Mouse (Mus musculus): ENCODE results near the gene Lix1. TPM values are rescaled to one million over a fixed set of nuclear protein-coding genes. Genes with fewer than 3 reads are reported as not detected.

The Lix1 gene
- polyA plus RNA-seq, 1 experiment from 2014 or later = 10.2 TPM

DNA sequence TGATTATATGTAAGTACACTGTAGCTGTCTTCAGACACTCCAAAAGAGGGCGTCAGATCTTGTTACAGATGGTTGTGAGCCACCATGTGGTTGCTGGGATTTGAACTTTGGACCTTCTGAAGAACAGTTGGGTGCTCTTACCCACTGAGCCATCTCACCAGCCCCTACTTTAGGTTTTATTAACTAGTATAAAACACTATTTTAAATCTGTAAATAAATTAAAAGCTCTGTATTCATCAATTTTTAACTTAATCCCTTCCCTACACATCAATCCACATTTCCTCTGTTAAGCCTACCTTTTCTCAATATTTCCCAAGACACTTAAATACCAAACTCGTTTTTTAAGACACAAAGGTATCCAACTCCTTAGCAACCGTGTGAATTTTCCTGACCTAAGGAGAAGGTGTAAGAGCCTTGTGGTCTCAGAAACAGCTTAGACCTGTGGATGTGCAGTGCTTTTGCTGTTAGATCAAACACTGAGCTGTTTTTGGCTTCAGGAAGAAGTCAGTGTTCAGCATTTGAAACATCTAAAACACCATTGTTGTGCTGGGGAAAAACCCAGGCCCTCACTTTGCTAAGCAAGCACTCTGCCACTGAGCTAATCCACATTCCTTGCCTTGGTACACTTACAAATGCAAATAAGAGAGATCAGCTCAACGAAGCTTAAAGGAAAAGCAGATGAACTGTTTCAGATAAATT lies 22.3 kb downstream of the Lix1 start:
- Histone ChIP-seq H3K9ac (no peak overlapping the region), H3K27ac (replicated peaks) (no peak overlapping the region), H3K27me3 (no peaks in the 10 kb centered on the region), H3K4me3 (no peak overlapping the region), H3K4me2 (no peak overlapping the region), H3K36me3 (no peaks in the 10 kb centered on the region), H3K4me1 (replicated peaks) (no peaks in the 10 kb centered on the region), H3K9me3 (no peaks in the 10 kb centered on the region)
- 25% methylated on average over 4 of the region's 4 CpGs for WGBS
- ATAC-seq (ENCODE audit: low FRiP score, low read depth) = no peak

- H3K4me1 ChIP-seq (replicated peaks) = no peaks in the 10 kb centered on the region
- H3K9me3 ChIP-seq = no peaks in the 10 kb centered on the region
- no peaks in the 10 kb centered on the region for H3K27me3 ChIP-seq
- H3K36me3 ChIP-seq = no peaks in the 10 kb centered on the region
- no peak for ATAC-seq (ENCODE audit: low FRiP score, low read depth)
- no peak overlapping the region for H3K4me3 ChIP-seq
- 25% methylated on average over 4 of the region's 4 CpGs for WGBS
- no peak overlapping the region for H3K27ac ChIP-seq (replicated peaks)
- H3K9ac ChIP-seq = no peak overlapping the region
- no peak overlapping the region for H3K4me2 ChIP-seq
Measured at GRCm38 (mm10) chr17:17425308-17425813, 22.9 kb downstream of the Lix1 start.

DNA sequence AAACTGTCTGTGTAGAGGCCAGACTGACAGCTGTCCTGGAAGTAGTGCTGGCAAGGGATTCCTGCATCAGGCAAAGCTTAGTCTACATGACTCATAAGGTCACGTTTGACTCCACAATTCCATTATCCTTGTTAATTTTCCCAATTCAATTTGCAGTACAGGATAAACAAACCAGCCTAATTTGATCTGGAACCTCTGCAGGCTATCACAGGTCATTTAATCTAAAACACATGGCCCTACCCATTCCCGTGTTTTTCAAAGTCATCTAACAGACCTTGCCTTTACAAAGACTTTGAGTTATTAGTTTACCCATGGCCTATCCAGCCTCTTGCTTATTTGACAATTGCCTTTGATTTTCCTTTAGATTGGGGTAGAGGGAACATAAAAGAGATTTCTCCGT lies 23.4 kb downstream of the Lix1 start:
- H3K36me3 ChIP-seq = no peaks in the 10 kb centered on the region
- H3K9ac ChIP-seq = no peak overlapping the region
- H3K27ac ChIP-seq (replicated peaks) = no peak overlapping the region
- H3K4me2 ChIP-seq = no peak overlapping the region
- 63% methylated on average over 3 of the region's 3 CpGs for whole genome bisulfite sequencing
- H3K9me3 ChIP-seq = no peaks in the 10 kb centered on the region
- H3K4me1 ChIP-seq (replicated peaks) = no peaks in the 10 kb centered on the region
- ATAC-seq (ENCODE audit: low FRiP score, low read depth) = no peak
- no peak overlapping the region for H3K4me3 ChIP-seq
- no peaks in the 10 kb centered on the region for H3K27me3 ChIP-seq

DNA sequence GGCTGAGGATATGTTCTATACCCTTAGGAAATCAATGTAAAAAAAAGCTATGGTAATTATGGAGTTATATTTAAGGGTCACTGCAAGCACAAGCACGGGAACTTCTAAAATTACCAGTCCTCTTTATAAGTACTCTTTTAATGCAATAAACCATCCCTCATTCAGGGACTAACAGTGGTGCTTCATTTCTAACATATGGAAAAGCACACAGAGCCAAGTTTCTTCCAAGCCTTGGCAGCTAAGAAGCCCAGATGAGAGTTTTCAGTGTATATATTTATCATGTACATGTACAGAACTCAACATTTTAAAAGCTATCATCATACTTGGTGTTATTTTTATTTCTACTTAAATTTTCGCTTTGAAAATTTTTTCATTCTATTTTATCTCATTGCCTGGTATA lies 26.4 kb downstream of the Lix1 start:
- Histone ChIP-seq H3K4me1 (replicated peaks) (no peaks in the 10 kb centered on the region), H3K27ac (replicated peaks) (no peak overlapping the region), H3K4me3 (no peak overlapping the region), H3K4me2 (no peak overlapping the region), H3K9ac (no peak overlapping the region), H3K36me3 (no peaks in the 10 kb centered on the region), H3K9me3 (no peaks in the 10 kb centered on the region), H3K27me3 (no peaks in the 10 kb centered on the region)
- ATAC-seq (ENCODE audit: low FRiP score, low read depth) = no peak
- WGBS = 90% methylated on average over 2 of the region's 2 CpGs

DNA sequence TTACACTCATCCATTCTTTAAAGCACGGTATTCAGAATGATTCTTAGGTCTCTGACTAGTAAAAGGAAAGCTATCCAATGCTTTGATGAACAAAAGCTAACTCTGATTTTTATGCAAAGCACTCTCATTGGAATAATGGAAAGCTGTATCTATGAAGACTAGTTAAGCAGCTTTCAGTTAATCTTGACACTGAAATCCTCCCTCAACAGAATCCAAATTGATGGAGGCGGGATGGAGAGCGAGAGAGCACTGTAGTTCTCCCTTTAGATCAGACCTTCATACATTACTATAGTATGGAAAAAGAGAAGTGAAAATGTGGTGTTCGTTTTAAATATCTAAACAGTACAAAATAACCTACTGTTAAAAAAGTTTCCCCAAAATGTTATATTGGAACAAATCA lies 31.2 kb downstream of the Lix1 start:
- H3K4me2 ChIP-seq = no peak overlapping the region
- WGBS = 63% methylated on average over 4 of the region's 4 CpGs
- no peaks in the 10 kb centered on the region for H3K27me3 ChIP-seq
- H3K27ac ChIP-seq (replicated peaks) = no peak overlapping the region
- H3K9ac ChIP-seq = no peak overlapping the region
- H3K4me3 ChIP-seq = no peak overlapping the region
- H3K9me3 ChIP-seq = no peaks in the 10 kb centered on the region
- ATAC-seq (ENCODE audit: low FRiP score, low read depth) = no peak
- H3K4me1 ChIP-seq (replicated peaks) = no peaks in the 10 kb centered on the region
- H3K36me3 ChIP-seq = no peaks in the 10 kb centered on the region

DNA sequence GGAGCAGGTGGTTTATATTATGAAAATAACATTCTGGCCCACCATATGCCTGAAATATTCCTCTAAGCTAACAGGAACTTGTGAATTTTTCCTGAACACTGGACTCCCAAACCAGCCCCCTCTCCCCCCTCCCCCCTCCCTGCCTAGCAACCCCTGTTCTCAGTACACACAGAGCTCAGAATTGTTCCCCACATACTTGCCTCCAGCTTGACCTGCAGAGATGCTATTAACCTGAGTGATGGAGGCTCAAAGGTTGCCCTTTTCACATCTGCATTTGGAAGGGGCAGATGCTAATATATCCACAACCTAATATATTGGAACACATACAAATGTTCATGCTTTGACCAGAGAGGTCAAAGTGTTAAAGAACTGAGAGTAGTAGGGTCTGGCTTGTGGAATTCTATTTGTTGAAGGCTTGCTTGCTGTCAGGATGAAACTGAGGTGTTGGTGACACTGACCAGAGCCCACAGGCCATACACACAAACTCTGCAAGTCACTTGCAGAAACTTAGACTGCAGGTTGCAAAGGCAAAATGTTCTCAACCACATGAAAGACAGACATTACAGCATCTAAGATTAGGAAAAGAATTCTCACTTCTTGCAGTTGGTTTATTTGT lies 36.2 kb downstream of the Lix1 start:
- Histone ChIP-seq H3K4me3 (no peak overlapping the region), H3K36me3 (no peaks in the 10 kb centered on the region), H3K9ac (no peak overlapping the region), H3K27me3 (no peaks in the 10 kb centered on the region), H3K27ac (replicated peaks) (no peak overlapping the region), H3K4me2 (no peak overlapping the region), H3K9me3 (no peaks in the 10 kb centered on the region), H3K4me1 (replicated peaks) (no peaks in the 10 kb centered on the region)
- no peak for ATAC-seq (ENCODE audit: low FRiP score, low read depth)

DNA sequence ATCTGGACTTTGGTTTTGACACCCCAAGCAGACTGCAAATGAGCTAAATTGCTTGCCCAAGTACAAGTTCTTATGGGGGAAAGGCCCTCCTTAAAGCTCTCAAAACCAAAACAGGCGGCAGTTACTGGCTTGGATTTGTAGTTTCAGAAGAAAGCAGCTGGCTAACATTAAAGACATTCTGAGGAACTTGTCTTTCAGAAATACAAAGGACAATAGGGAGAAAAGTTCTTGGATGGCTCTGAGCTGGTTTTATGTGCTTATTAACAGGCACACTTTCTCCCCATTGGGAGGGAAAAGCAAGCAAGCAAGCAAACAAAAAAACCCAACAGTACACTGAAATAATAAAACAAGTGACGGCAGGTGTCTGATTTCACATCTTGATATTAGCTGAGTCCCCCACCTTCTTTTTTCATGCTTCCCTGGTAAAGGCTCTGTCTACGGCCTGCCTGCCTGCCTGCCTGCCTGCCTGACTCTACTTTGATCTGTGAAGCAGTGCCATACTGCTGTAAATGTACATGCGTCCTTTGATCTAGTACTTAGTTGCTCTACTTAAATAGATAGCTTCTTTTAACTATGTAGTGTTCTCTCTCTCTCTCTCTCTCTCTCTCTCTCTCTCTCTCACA lies 39.5 kb downstream of the Lix1 start:
- H3K27ac ChIP-seq (replicated peaks) = no peak overlapping the region
- no peaks in the 10 kb centered on the region for H3K4me1 ChIP-seq (replicated peaks)
- no peak overlapping the region for H3K4me3 ChIP-seq
- no peak overlapping the region for H3K9ac ChIP-seq
- no peaks in the 10 kb centered on the region for H3K36me3 ChIP-seq
- H3K9me3 ChIP-seq = no peaks in the 10 kb centered on the region
- 60% methylated on average over 4 of the region's 4 CpGs for WGBS
- no peak for ATAC-seq (ENCODE audit: low FRiP score, low read depth)
- no peaks in the 10 kb centered on the region for H3K27me3 ChIP-seq
- no peak overlapping the region for H3K4me2 ChIP-seq

- H3K4me2 ChIP-seq = no peak overlapping the region
- ATAC-seq (ENCODE audit: low FRiP score, low read depth) = no peak
- no peaks in the 10 kb centered on the region for H3K9me3 ChIP-seq
- H3K27ac ChIP-seq (replicated peaks) = no peak overlapping the region
- no peaks in the 10 kb centered on the region for H3K27me3 ChIP-seq
- H3K36me3 ChIP-seq = no peaks in the 10 kb centered on the region
- WGBS = 93% methylated on average over 3 of the region's 3 CpGs
- H3K4me1 ChIP-seq (replicated peaks) = peaks cover 10% of the 10 kb centered on the region
- H3K4me3 ChIP-seq = no peak overlapping the region
- H3K9ac ChIP-seq = no peak overlapping the region
Measured at GRCm38 (mm10) chr17:17444297-17444886, 41.9 kb downstream of the Lix1 start.

DNA sequence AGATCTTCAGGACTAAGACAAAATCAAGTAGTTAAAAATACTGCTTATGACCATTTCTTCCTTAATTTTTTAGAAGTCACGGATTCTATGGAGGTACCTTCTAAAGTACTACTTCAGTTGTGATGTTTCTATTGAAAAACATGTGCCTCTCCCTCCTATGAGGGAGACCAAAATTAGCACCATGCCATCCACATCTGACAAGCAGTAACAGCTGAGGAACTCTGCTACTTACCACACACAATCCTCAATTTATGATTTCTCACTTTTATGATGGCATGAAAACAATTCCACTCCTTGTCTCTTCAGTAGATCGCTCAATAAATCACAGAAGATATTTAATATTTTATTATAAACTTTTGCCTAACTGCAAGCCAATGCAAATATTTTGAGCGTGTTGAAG lies 44.2 kb downstream of the Lix1 start:
- 97% methylated on average over 3 of the region's 3 CpGs for WGBS
- no peak overlapping the region for H3K4me2 ChIP-seq
- H3K9me3 ChIP-seq = no peaks in the 10 kb centered on the region
- ATAC-seq (ENCODE audit: low FRiP score, low read depth) = no peak
- no peaks in the 10 kb centered on the region for H3K36me3 ChIP-seq
- no peak overlapping the region for H3K9ac ChIP-seq
- H3K27ac ChIP-seq (replicated peaks) = no peak overlapping the region
- H3K27me3 ChIP-seq = no peaks in the 10 kb centered on the region
- H3K4me3 ChIP-seq = no peak overlapping the region
- H3K4me1 ChIP-seq (replicated peaks) = peaks cover 16% of the 10 kb centered on the region

GRCm38 (mm10) chr17:17447821-17448220 lies 45.3 kb downstream of the Lix1 start:
- no peak overlapping the region for H3K4me2 ChIP-seq
- H3K36me3 ChIP-seq = no peaks in the 10 kb centered on the region
- no peak overlapping the region for H3K27ac ChIP-seq (replicated peaks)
- ATAC-seq (ENCODE audit: low FRiP score, low read depth) = no peak
- WGBS = 93% methylated on average over 5 of the region's 5 CpGs
- no peak overlapping the region for H3K9ac ChIP-seq
- H3K4me1 ChIP-seq (replicated peaks) = peaks cover 16% of the 10 kb centered on the region
- no peaks in the 10 kb centered on the region for H3K9me3 ChIP-seq
- H3K27me3 ChIP-seq = no peaks in the 10 kb centered on the region
- no peak overlapping the region for H3K4me3 ChIP-seq

DNA sequence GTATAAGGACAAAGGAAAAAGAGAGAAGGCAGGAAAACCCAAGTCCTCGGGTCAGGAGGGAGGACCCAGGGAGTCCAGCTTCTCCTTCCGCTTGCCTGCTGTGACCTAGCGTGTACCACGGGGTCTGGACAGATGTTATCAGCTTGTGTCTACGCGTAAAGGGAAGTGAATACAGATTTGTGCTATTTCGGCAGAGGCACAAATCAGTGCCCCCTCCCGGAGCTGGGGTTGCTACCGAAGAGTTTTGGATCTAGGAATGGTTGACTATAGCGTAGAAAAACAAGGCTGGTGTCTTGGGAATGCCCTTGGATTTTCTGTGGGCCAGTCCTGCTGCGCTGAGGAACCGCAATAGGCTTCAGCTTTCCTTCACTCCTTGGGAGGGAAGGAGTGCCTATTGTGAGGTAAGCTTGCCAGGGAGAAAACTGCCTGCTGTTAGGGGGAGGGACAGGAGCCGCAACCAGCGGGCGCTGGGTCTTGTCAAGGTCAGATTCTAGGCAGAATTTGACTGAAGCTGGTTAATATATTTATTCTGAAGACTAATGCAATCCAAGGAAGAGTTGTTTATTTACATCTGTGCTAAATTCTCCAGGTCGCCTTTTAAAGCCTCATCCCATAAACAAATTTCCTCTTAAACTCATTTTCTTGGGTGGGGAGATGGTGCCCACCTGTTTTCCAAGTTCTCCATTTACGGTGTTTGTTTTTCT lies 46.4 kb downstream of the Lix1 start:
- H3K4me3 ChIP-seq = peak overlapping the region; percentile 45
- peak overlapping the region; percentile 77 for H3K27ac ChIP-seq (replicated peaks)
- H3K27me3 ChIP-seq = no peaks in the 10 kb centered on the region
- no peaks in the 10 kb centered on the region for H3K9me3 ChIP-seq
- peak overlapping the region; percentile 50 for H3K9ac ChIP-seq
- H3K36me3 ChIP-seq = no peaks in the 10 kb centered on the region
- WGBS = 5% methylated on average over 17 of the region's 17 CpGs
- peak; percentile 92 for ATAC-seq (ENCODE audit: low FRiP score, low read depth)
- H3K4me2 ChIP-seq = peak overlapping the region; percentile 66
- H3K4me1 ChIP-seq (replicated peaks) = peaks cover 16% of the 10 kb centered on the region

GRCm38 (mm10) chr17:17449441-17449770 lies 46.9 kb downstream of the Lix1 start:
- peak overlapping the region; percentile 45 for H3K4me3 ChIP-seq
- H3K9me3 ChIP-seq = no peaks in the 10 kb centered on the region
- no peak for ATAC-seq (ENCODE audit: low FRiP score, low read depth)
- peak overlapping the region; percentile 77 for H3K27ac ChIP-seq (replicated peaks)
- H3K4me2 ChIP-seq = peak overlapping the region; percentile 66
- H3K9ac ChIP-seq = peak overlapping the region; percentile 50
- WGBS = 4% methylated on average over 5 of the region's 5 CpGs
- H3K4me1 ChIP-seq (replicated peaks) = peaks cover 16% of the 10 kb centered on the region
- no peaks in the 10 kb centered on the region for H3K36me3 ChIP-seq
- H3K27me3 ChIP-seq = no peaks in the 10 kb centered on the region
